Mouse (Mus musculus): Measurements from ENCODE around the gene Armc7. TPM values are rescaled to one million over a fixed set of nuclear protein-coding genes. Genes with fewer than 3 reads are reported as not detected.
"Not testable (repeated sequence)": the region's sequence is repeated elsewhere in the genome, so short reads cannot be mapped to it uniquely, and the experiment has no call there.

The Armc7 gene
- polyA plus RNA-seq, 1 experiment, result 11.6 TPM

GRCm38 (mm10) chr11:115464851-115465250 is 10.6 kb upstream of the Armc7 start:
- H3K4me3 ChIP-seq (replicated peaks; ENCODE audit: extremely low read depth, low read depth, low read length), result no peak overlapping the region
- TF ChIP-seq POLR2A (IDR thresholded peaks at IDR 0.05; ENCODE audit: borderline replicate concordance, extremely low read depth, low read depth, low read length) (no peak), CTCF (IDR thresholded peaks at IDR 0.05; ENCODE audit: insufficient read depth, low read length) (no peak)
- H3K4me1 ChIP-seq (ENCODE audit: control insufficient read depth, insufficient read depth, low read length), result no peaks in the 10 kb centered on the region
- DNase-seq, result no peak
- 79% methylated on average over 8 of the region's 8 CpGs for WGBS

- no peak overlapping the region for H3K4me3 ChIP-seq (replicated peaks; ENCODE audit: extremely low read depth, low read depth, low read length)
- DNase-seq, result no peak
- H3K4me1 ChIP-seq (ENCODE audit: control insufficient read depth, insufficient read depth, low read length), result no peaks in the 10 kb centered on the region
- 57% methylated on average over 4 of the region's 4 CpGs for WGBS
- TF ChIP-seq CTCF (IDR thresholded peaks at IDR 0.05; ENCODE audit: insufficient read depth, low read length), result no peak
- no peak for TF ChIP-seq POLR2A (IDR thresholded peaks at IDR 0.05; ENCODE audit: borderline replicate concordance, extremely low read depth, low read depth, low read length)
These were observed 8.2 kb upstream of the Armc7 start for GRCm38 (mm10) chr11:115467217-115467618.

- WGBS, result 63% methylated on average over 7 of the region's 7 CpGs
- TF ChIP-seq CTCF (IDR thresholded peaks at IDR 0.05; ENCODE audit: insufficient read depth, low read length), result no peak
- no peak for TF ChIP-seq POLR2A (IDR thresholded peaks at IDR 0.05; ENCODE audit: borderline replicate concordance, extremely low read depth, low read depth, low read length)
- Histone ChIP-seq H3K4me3 (replicated peaks; ENCODE audit: extremely low read depth, low read depth, low read length) (no peak overlapping the region), H3K4me1 (ENCODE audit: control insufficient read depth, insufficient read depth, low read length) (peaks cover 12% of the 10 kb centered on the region)
- DNase-seq, result no peak
These were observed 3.3 kb upstream of the Armc7 start for GRCm38 (mm10) chr11:115472183-115472582.

GRCm38 (mm10) chr11:115473626-115474275 is 1.7 kb upstream of the Armc7 start:
- Histone ChIP-seq H3K4me3 (replicated peaks; ENCODE audit: extremely low read depth, low read depth, low read length) (no peak overlapping the region), H3K4me1 (ENCODE audit: control insufficient read depth, insufficient read depth, low read length) (peaks cover 12% of the 10 kb centered on the region)
- 10% methylated on average over 15 of the region's 15 CpGs for WGBS
- peak; percentile 97 for TF ChIP-seq CTCF (IDR thresholded peaks at IDR 0.05; ENCODE audit: insufficient read depth, low read length)
- TF ChIP-seq POLR2A (IDR thresholded peaks at IDR 0.05; ENCODE audit: borderline replicate concordance, extremely low read depth, low read depth, low read length), result peak; percentile 27; the same call in 1 of the 2 replicates
- DNase-seq, result peak; percentile 94

GRCm38 (mm10) chr11:115475758-115476237 is 331 bp downstream of the Armc7 start:
- 2% methylated on average over 28 of the region's 28 CpGs for WGBS
- peaks cover 12% of the 10 kb centered on the region for H3K4me1 ChIP-seq (ENCODE audit: control insufficient read depth, insufficient read depth, low read length)
- TF ChIP-seq POLR2A (IDR thresholded peaks at IDR 0.05; ENCODE audit: borderline replicate concordance, extremely low read depth, low read depth, low read length), result no peak
- TF ChIP-seq CTCF (IDR thresholded peaks at IDR 0.05; ENCODE audit: insufficient read depth, low read length), result no peak

GRCm38 (mm10) chr11:115476630-115477029 is 1.2 kb downstream of the Armc7 start:
- not testable (repeated sequence) for DNase-seq; H3K4me3 ChIP-seq (replicated peaks; ENCODE audit: extremely low read depth, low read depth, low read length)
- H3K4me1 ChIP-seq (ENCODE audit: control insufficient read depth, insufficient read depth, low read length), result peaks cover 12% of the 10 kb centered on the region
- 74% methylated on average over 4 of the region's 4 CpGs for WGBS

More at GRCm38 (mm10) chr11:115475758-115476237, 331 bp downstream of the Armc7 start:
- H3K4me3 ChIP-seq (replicated peaks; ENCODE audit: extremely low read depth, low read depth, low read length), result peak overlapping the region; percentile 98
- no peak for DNase-seq

- H3K4me1 ChIP-seq (ENCODE audit: control insufficient read depth, insufficient read depth, low read length), result peaks cover 12% of the 10 kb centered on the region
- 59% methylated on average over 7 of the region's 7 CpGs for WGBS
- H3K4me3 ChIP-seq (replicated peaks; ENCODE audit: extremely low read depth, low read depth, low read length); DNase-seq: not testable (repeated sequence)
These were observed 1.9 kb downstream of the Armc7 start for GRCm38 (mm10) chr11:115477388-115477787.

- H3K4me1 ChIP-seq (ENCODE audit: control insufficient read depth, insufficient read depth, low read length), result peaks cover 9% of the 10 kb centered on the region
- no peak for DNase-seq
- H3K4me3 ChIP-seq (replicated peaks; ENCODE audit: extremely low read depth, low read depth, low read length), result no peak overlapping the region
- 76% methylated on average over 9 of the region's 9 CpGs for WGBS
- TF ChIP-seq CTCF (IDR thresholded peaks at IDR 0.05; ENCODE audit: insufficient read depth, low read length) (no peak), POLR2A (IDR thresholded peaks at IDR 0.05; ENCODE audit: borderline replicate concordance, extremely low read depth, low read depth, low read length) (no peak)
These were observed 3.0 kb downstream of the Armc7 start for GRCm38 (mm10) chr11:115478296-115478938.

- Histone ChIP-seq H3K4me3 (replicated peaks; ENCODE audit: extremely low read depth, low read depth, low read length) (no peak overlapping the region), H3K4me1 (ENCODE audit: control insufficient read depth, insufficient read depth, low read length) (no peaks in the 10 kb centered on the region; the same call in 1 of the 2 replicates)
- DNase-seq, result no peak
- TF ChIP-seq CTCF (IDR thresholded peaks at IDR 0.05; ENCODE audit: insufficient read depth, low read length) (no peak), POLR2A (IDR thresholded peaks at IDR 0.05; ENCODE audit: borderline replicate concordance, extremely low read depth, low read depth, low read length) (no peak)
- 71% methylated on average over 6 of the region's 6 CpGs for WGBS
These were observed 6.2 kb downstream of the Armc7 start for GRCm38 (mm10) chr11:115481553-115482259.
